Mouse (Mus musculus) neural tube, embryonic 12.5 days (tissue): Measurements from ENCODE around the gene Fbln7. TPM values are rescaled to one million over a fixed set of nuclear protein-coding genes. Genes with fewer than 3 reads are reported as not detected.
A peak's percentile ranks its signal among the peaks of the same experiment; 100 is the strongest.

Experiments used
- ATAC-seq: fragments of 200-750 bp; cut with Nextera tagmentation; 2 replicates; pipeline ENCODE4 v1.8.0; 2017; ENCODE audit warnings: low read depth, mild to moderate bottlenecking, moderate TSS enrichment, moderate library complexity; ENCODE audit not compliant: low FRiP score
- H3K27ac ChIP-seq: fragments of 300-500 bp; sonication (generic); 2 replicates; pipeline ENCODE4 v1.5.1; 2016
- H3K27me3 ChIP-seq: fragments of 300-500 bp; sonication (generic); replicated peaks from 2 replicates; pipeline ENCODE4 v1.6.1; 2016; ENCODE audit warnings: mild to moderate bottlenecking
- H3K36me3 ChIP-seq: fragments of 300-500 bp; sonication (generic); 2 replicates; pipeline ENCODE4 v1.6.1; 2016; ENCODE audit warnings: mild to moderate bottlenecking
- H3K4me1 ChIP-seq: fragments of 300-500 bp; sonication (generic); 2 replicates; pipeline ENCODE4 v1.6.1; 2016
- H3K4me2 ChIP-seq: fragments of 300-500 bp; sonication (generic); replicated peaks from 2 replicates; pipeline ENCODE4 v1.6.1; 2016; ENCODE audit warnings: mild to moderate bottlenecking
- H3K4me3 ChIP-seq: fragments of 300-500 bp; sonication (generic); 2 replicates; pipeline ENCODE4 v1.5.1; 2016
- H3K9ac ChIP-seq: fragments of 300-500 bp; sonication (generic); 2 replicates; pipeline ENCODE4 v1.6.1; 2016; ENCODE audit warnings: mild to moderate bottlenecking
- H3K9me3 ChIP-seq: fragments of 300-500 bp; sonication (generic); 2 replicates; pipeline ENCODE4 v1.6.1; 2016; ENCODE audit warnings: mild to moderate bottlenecking
- WGBS: fragments of 180-500 bp; shearing (Covaris S2); methylation state at CpG from one replicate; pipeline ENCODE4 v1.1.7; 2016; 5-methylcytosine and 5-hydroxymethylcytosine counted together
- microRNA-seq: library from miRNA; unstranded; fragments of <30 nt; microRNA quantifications from one replicate; pipeline ENCODE4, GENCODE M21; 2017
- polyA plus RNA-seq: library from polyadenylated mRNA; unstranded; fragments of >200 nt; fragmentation: Nextera tagmentation; extraction: Ambion mirVana; gene quantifications from 2 replicates; pipeline ENCODE4 v1.2.1, GENCODE M21; 2016

The Fbln7 gene
- polyA plus RNA-seq, 1 experiment from 2014 or later: 1.3 TPM

DNA sequence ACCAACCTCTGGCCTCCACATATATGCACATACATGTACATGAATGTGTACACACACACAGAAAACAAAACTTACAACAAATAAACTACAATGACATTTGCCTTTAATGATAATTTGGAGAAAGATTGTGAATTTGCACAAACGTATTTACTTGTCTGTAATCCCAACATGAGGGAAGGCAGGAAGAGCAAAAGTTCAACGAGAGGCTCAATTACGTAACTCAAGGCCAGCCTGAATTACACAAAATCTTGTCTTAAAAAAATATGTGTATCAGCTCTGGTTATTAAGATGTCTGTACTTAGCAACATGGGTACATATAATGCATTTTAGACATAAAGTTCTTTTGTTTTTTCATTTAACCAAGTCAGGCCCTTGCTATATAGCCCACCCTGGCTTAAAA lies 73.5 kb downstream of the Fbln7 start:
- Histone ChIP-seq H3K4me3 (no peak overlapping the region), H3K36me3 (peaks cover 11% of the 10 kb centered on the region), H3K4me1 (no peaks in the 10 kb centered on the region), H3K4me2 (no peak overlapping the region), H3K27me3 (no peaks in the 10 kb centered on the region), H3K27ac (no peak overlapping the region), H3K9me3 (no peaks in the 10 kb centered on the region), H3K9ac (no peak overlapping the region)
- 98% methylated on average over 3 of the region's 3 CpGs for WGBS
- no peak for ATAC-seq

GRCm38 (mm10) chr2:128943538-128944528 lies 81.1 kb downstream of the Fbln7 start, which contains the start of gene Zc3h8:
Gene Zc3h8 (minus strand): TSS chr2:128944077.
- Histone ChIP-seq H3K4me1 (no peaks in the 10 kb centered on the region), H3K9me3 (no peaks in the 10 kb centered on the region), H3K4me3 (peak within 1 kb of the TSS; percentile 60), H3K27me3 (0 out of 2 replicates have a peak, but pooled peaks cover 3% of the 10 kb centered on the region), H3K4me2 (peak within 1 kb of the TSS; percentile 79), H3K27ac (no peak within 1 kb of the TSS), H3K9ac (peak within 1 kb of the TSS; percentile 69), H3K36me3 (peaks cover 1% of the 10 kb centered on the region; the same call in 1 of the 2 replicates)
- peak; percentile 93 for ATAC-seq
- 2% methylated on average over 65 of the region's 65 CpGs for WGBS

Small RNAs within 50 kb of the gene (microRNA-seq; reads per million reads assigned to microRNA genes)
- not detected for gene Gm22859

Other genes with a start within 250 kb of the Fbln7 start
- 67.1 and 69.8 TPM in 2 replicates for gene Anapc1, start 175.6 kb upstream of the Fbln7 start, polyA plus RNA-seq
- gene Mertk, start 164.0 kb upstream of the Fbln7 start, polyA plus RNA-seq: 3.1 and 3.6 TPM in 2 replicates
- 32.2 and 35.7 TPM in 2 replicates for gene Tmem87b, start 44.9 kb upstream of the Fbln7 start, polyA plus RNA-seq
- gene Zc3h8, start 81.1 kb downstream of the Fbln7 start, polyA plus RNA-seq: 8.2 and 10.8 TPM in 2 replicates
- 3.2 and 3.8 TPM in 2 replicates for gene Zc3h6, start 104.4 kb downstream of the Fbln7 start, polyA plus RNA-seq
- gene Gm10762, start 104.7 kb downstream of the Fbln7 start, polyA plus RNA-seq: 30.2 and 30.6 TPM in 2 replicates
- gene Vinac1, start 185.2 kb downstream of the Fbln7 start, polyA plus RNA-seq: 0.29 and 0.58 TPM in 2 replicates
- gene Ttl, start 203.0 kb downstream of the Fbln7 start, polyA plus RNA-seq: 23.9 and 24.6 TPM in 2 replicates
- 22.5 and 24.4 TPM in 2 replicates for gene Polr1b, start 238.0 kb downstream of the Fbln7 start, polyA plus RNA-seq